Mouse (Mus musculus): ENCODE data around the gene Stx19.
A peak's percentile ranks its signal among the peaks of the same experiment; 100 is the strongest.

Stx19 gene

GRCm38 (mm10) chr16:62814491-62814890 is at the start of gene Stx19:
Gene Stx19 (plus strand): TSS chr16:62814676.
- no peak for DNase-seq (ENCODE audit: low read depth)

- DNase-seq (ENCODE audit: low read depth) = no peak
Observed at GRCm38 (mm10) chr16:62773462-62773861, 41.0 kb upstream of the Stx19 start.

GRCm38 (mm10) chr16:62776034-62776433 is 38.4 kb upstream of the Stx19 start:
- DNase-seq (ENCODE audit: low read depth) = no peak

- no peak for DNase-seq (ENCODE audit: low read depth)
Observed at GRCm38 (mm10) chr16:62778282-62778681, 36.2 kb upstream of the Stx19 start.

- DNase-seq (ENCODE audit: low read depth) = peak; percentile 46
Observed at GRCm38 (mm10) chr16:62782229-62782628, 32.2 kb upstream of the Stx19 start.

GRCm38 (mm10) chr16:62786621-62787331 is 27.7 kb upstream of the Stx19 start, which contains the start of gene Nsun3:
Gene Nsun3 (minus strand): TSS chr16:62786818.
- peak; percentile 97 for DNase-seq (ENCODE audit: low read depth)

GRCm38 (mm10) chr16:62796608-62797007 is 17.9 kb upstream of the Stx19 start:
- no peak for DNase-seq (ENCODE audit: low read depth)

GRCm38 (mm10) chr16:62798808-62799207 is 15.7 kb upstream of the Stx19 start:
- DNase-seq (ENCODE audit: low read depth) = no peak

GRCm38 (mm10) chr16:62799426-62799825 is 15.1 kb upstream of the Stx19 start:
- no peak for DNase-seq (ENCODE audit: low read depth)

GRCm38 (mm10) chr16:62799839-62800238 is 14.6 kb upstream of the Stx19 start:
- DNase-seq (ENCODE audit: low read depth) = no peak

- DNase-seq (ENCODE audit: low read depth) = no peak
Observed at GRCm38 (mm10) chr16:62804621-62805020, 9.9 kb upstream of the Stx19 start.

- DNase-seq (ENCODE audit: low read depth) = no peak
Observed at GRCm38 (mm10) chr16:62807249-62807979, 7.1 kb upstream of the Stx19 start.

GRCm38 (mm10) chr16:62810855-62811254 is 3.6 kb upstream of the Stx19 start:
- DNase-seq (ENCODE audit: low read depth) = no peak

GRCm38 (mm10) chr16:62813790-62814189 is 686 bp upstream of the Stx19 start:
- no peak for DNase-seq (ENCODE audit: low read depth)

- no peak for DNase-seq (ENCODE audit: low read depth)
Observed at GRCm38 (mm10) chr16:62822472-62822871, 8.0 kb downstream of the Stx19 start.

- DNase-seq (ENCODE audit: low read depth) = peak; percentile 65
Observed at GRCm38 (mm10) chr16:62826156-62827001, 11.9 kb downstream of the Stx19 start.

- DNase-seq (ENCODE audit: low read depth) = no peak
Observed at GRCm38 (mm10) chr16:62832027-62832426, 17.6 kb downstream of the Stx19 start.

GRCm38 (mm10) chr16:62832481-62832880 is 18.0 kb downstream of the Stx19 start:
- peak; percentile 72 for DNase-seq (ENCODE audit: low read depth)

- DNase-seq (ENCODE audit: low read depth) = no peak
Observed at GRCm38 (mm10) chr16:62834016-62834735, 19.7 kb downstream of the Stx19 start.

- no peak for DNase-seq (ENCODE audit: low read depth)
Observed at GRCm38 (mm10) chr16:62845341-62845740, 30.9 kb downstream of the Stx19 start.

GRCm38 (mm10) chr16:62846498-62847312 is 32.2 kb downstream of the Stx19 start, which contains the start of gene Arl13b:
Gene Arl13b (minus strand): TSS chr16:62847040.
- peak; percentile 97 for DNase-seq (ENCODE audit: low read depth)

All from naive thymus-derived CD4-positive, alpha-beta T cell, adult 2 months (primary cell).